Mouse (Mus musculus) erythroblast, embryonic 14.5 days (primary cell): ENCODE data around the gene Sdk2. TPM values are rescaled to one million over a fixed set of nuclear protein-coding genes. Genes with fewer than 3 reads are reported as not detected.

ENCODE experiments used
- H3K27me3 ChIP-seq: 2 replicates; pipeline ENCODE4 v1.6.1; 2012; ENCODE audit warnings: inconsistent platforms; ENCODE audit not compliant: control insufficient read depth
- H3K36me3 ChIP-seq: 2 replicates; pipeline ENCODE4 v1.6.1; 2012; ENCODE audit warnings: mild to moderate bottlenecking, inconsistent platforms; ENCODE audit not compliant: control insufficient read depth
- H3K4me1 ChIP-seq: 2 replicates; pipeline ENCODE4 v1.6.1; 2012; ENCODE audit warnings: inconsistent platforms; ENCODE audit not compliant: control insufficient read depth
- H3K4me3 ChIP-seq: replicated peaks from 2 replicates; pipeline ENCODE3; 2012; ENCODE audit warnings: moderate library complexity, mild to moderate bottlenecking, inconsistent platforms
- H3K9me3 ChIP-seq: 2 replicates; pipeline ENCODE4 v1.6.1; 2012; ENCODE audit warnings: low read length, inconsistent platforms, mixed read lengths; ENCODE audit not compliant: control insufficient read depth
- GATA1 ChIP-seq: IDR thresholded peaks from 2 replicates; pipeline ENCODE4 v1.6.1; 2012; ENCODE audit warnings: low read length, inconsistent platforms, mixed read lengths
- TAL1 ChIP-seq: IDR thresholded peaks from 3 replicates; pipeline ENCODE4 v1.6.1; 2012; ENCODE audit warnings: low read length, inconsistent platforms, mixed read lengths
- polyA plus RNA-seq: library from polyadenylated mRNA; stranded (reverse); fragments of >175 nt; gene quantifications from 2 replicates; pipeline ENCODE4 v1.2.3, GENCODE M21; 2012

The Sdk2 gene
- polyA plus RNA-seq, 1 experiment = under 0.01 TPM

GRCm38 (mm10) chr11:113778733-113779679 lies 287.8 kb downstream of the Sdk2 start:
- peaks cover 11% of the 10 kb centered on the region for H3K27me3 ChIP-seq
- peaks cover 51% of the 10 kb centered on the region for H3K4me1 ChIP-seq
- H3K4me3 ChIP-seq = no peak overlapping the region
- no peaks in the 10 kb centered on the region for H3K36me3 ChIP-seq
- H3K9me3 ChIP-seq = peaks cover 13% of the 10 kb centered on the region
- TF ChIP-seq TAL1 = no peak
- no peak for TF ChIP-seq GATA1

GRCm38 (mm10) chr11:113777878-113778464 lies 288.9 kb downstream of the Sdk2 start:
- peaks cover 51% of the 10 kb centered on the region for H3K4me1 ChIP-seq
- H3K4me3 ChIP-seq = peak overlapping the region; percentile 60
- H3K36me3 ChIP-seq = no peaks in the 10 kb centered on the region
- peaks cover 3% of the 10 kb centered on the region for H3K9me3 ChIP-seq
- peaks cover 14% of the 10 kb centered on the region for H3K27me3 ChIP-seq
- no peak for TF ChIP-seq GATA1
- TF ChIP-seq TAL1 = no peak

- Histone ChIP-seq H3K4me3 (no peak overlapping the region), H3K36me3 (no peaks in the 10 kb centered on the region), H3K4me1 (peaks cover 47% of the 10 kb centered on the region), H3K27me3 (peaks cover 12% of the 10 kb centered on the region), H3K9me3 (no peaks in the 10 kb centered on the region)
- TF ChIP-seq GATA1 (no peak), TAL1 (no peak)
Measured at GRCm38 (mm10) chr11:113776851-113777511, 289.9 kb downstream of the Sdk2 start.

GRCm38 (mm10) chr11:113774773-113775172 lies 292.1 kb downstream of the Sdk2 start:
- Histone ChIP-seq H3K27me3 (peaks cover 5% of the 10 kb centered on the region; the same call in 1 of the 2 replicates), H3K36me3 (no peaks in the 10 kb centered on the region), H3K4me1 (peaks cover 36% of the 10 kb centered on the region), H3K4me3 (no peak overlapping the region), H3K9me3 (no peaks in the 10 kb centered on the region)
- TF ChIP-seq GATA1 = no peak
- no peak for TF ChIP-seq TAL1

GRCm38 (mm10) chr11:113773191-113773590 lies 293.7 kb downstream of the Sdk2 start:
- no peak for TF ChIP-seq GATA1
- TF ChIP-seq TAL1 = no peak
- peaks cover 22% of the 10 kb centered on the region for H3K4me1 ChIP-seq

GRCm38 (mm10) chr11:113771187-113771586 lies 295.7 kb downstream of the Sdk2 start:
- peaks cover 12% of the 10 kb centered on the region for H3K27me3 ChIP-seq
- no peaks in the 10 kb centered on the region for H3K9me3 ChIP-seq
- no peak overlapping the region for H3K4me3 ChIP-seq
- no peaks in the 10 kb centered on the region for H3K36me3 ChIP-seq
- peaks cover 21% of the 10 kb centered on the region for H3K4me1 ChIP-seq
- TF ChIP-seq GATA1 (no peak), TAL1 (no peak)

More at GRCm38 (mm10) chr11:113773191-113773590, 293.7 kb downstream of the Sdk2 start:
- Histone ChIP-seq H3K27me3 (peaks cover 9% of the 10 kb centered on the region), H3K9me3 (no peaks in the 10 kb centered on the region), H3K36me3 (no peaks in the 10 kb centered on the region), H3K4me3 (no peak overlapping the region)

GRCm38 (mm10) chr11:113768356-113768755 lies 298.5 kb downstream of the Sdk2 start:
- Histone ChIP-seq H3K27me3 (peaks cover 11% of the 10 kb centered on the region), H3K36me3 (no peaks in the 10 kb centered on the region), H3K4me1 (peaks cover 38% of the 10 kb centered on the region), H3K9me3 (no peaks in the 10 kb centered on the region), H3K4me3 (no peak overlapping the region)
- no peak for TF ChIP-seq GATA1
- no peak for TF ChIP-seq TAL1

GRCm38 (mm10) chr11:113767285-113767684 lies 299.6 kb downstream of the Sdk2 start:
- Histone ChIP-seq H3K36me3 (no peaks in the 10 kb centered on the region), H3K4me3 (no peak overlapping the region), H3K4me1 (peaks cover 44% of the 10 kb centered on the region), H3K27me3 (peaks cover 13% of the 10 kb centered on the region), H3K9me3 (no peaks in the 10 kb centered on the region)
- no peak for TF ChIP-seq GATA1
- TF ChIP-seq TAL1 = no peak

- no peaks in the 10 kb centered on the region for H3K36me3 ChIP-seq
- H3K4me3 ChIP-seq = no peak overlapping the region
- H3K4me1 ChIP-seq = peaks cover 44% of the 10 kb centered on the region
- no peaks in the 10 kb centered on the region for H3K9me3 ChIP-seq
- no peak for TF ChIP-seq GATA1
- TF ChIP-seq TAL1 = no peak
- peaks cover 16% of the 10 kb centered on the region for H3K27me3 ChIP-seq
Measured at GRCm38 (mm10) chr11:113766284-113766985, 300.4 kb downstream of the Sdk2 start.
